In the genomic region with DNA sequence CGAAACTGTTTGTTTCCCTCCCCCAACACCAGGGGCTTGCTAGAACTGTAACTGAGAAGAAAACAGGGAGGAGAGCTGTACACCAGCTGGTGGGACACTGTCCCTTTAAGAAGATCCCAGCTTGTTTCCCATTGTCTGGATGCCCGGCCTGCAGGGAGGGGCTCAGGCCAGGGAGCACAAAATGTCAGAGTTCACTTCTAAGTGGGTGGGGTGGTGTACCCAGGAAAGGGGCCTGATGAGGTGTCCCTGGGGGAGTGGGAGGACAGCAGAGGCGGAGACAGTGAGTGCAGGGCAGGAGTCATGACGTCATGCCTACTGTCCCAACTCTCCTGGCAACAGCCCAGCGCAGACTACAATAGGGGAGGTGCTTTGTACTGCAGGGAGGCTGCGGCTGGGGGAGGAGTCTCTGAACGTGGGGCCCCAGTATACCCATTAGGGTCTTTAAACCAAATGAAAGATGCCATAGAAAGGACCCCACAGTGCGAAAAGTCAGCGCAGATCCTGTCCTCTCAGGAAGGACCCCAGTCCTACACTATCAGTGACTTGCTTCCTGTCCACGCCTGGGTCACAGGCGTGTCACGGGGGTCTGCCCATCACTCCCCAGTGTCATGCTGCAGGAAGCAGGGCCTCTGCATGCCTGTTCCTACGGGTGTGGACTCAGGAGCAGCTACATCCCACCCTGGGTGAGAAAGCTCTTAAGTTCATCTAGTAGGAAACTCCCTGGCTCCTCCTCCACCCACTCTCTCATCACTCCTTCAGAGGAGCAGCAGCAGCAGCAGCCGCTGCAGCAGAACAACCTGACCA, we compare ENCODE assay signal across 8 mouse cellular contexts. TPM values are rescaled to one million over a fixed set of nuclear protein-coding genes. Genes with fewer than 3 reads are reported as not detected.
DNase-seq lines count a peak whose midpoint lies in the region; ATAC-seq and TF ChIP-seq lines count a peak whose summit lies in the region.

No protein-coding gene starts in this region.

- H3K27ac ChIP-seq in embryonic facial prominence, embryonic 11.5 days (replicated peaks; ENCODE audit: low read depth, low read length), result peak overlapping the region; percentile 42
- peak overlapping the region; percentile 92 for H3K27ac ChIP-seq in heart, embryonic 10.5 days
- peak overlapping the region; percentile 53 for H3K27ac ChIP-seq in limb, embryonic 14.5 days (replicated peaks; ENCODE audit: low read depth, low read length)
- H3K27ac ChIP-seq in midbrain, embryonic 14.5 days (replicated peaks; ENCODE audit: low read depth, low read length), result peak overlapping the region; percentile 88
- peak overlapping the region; percentile 40 for H3K27ac ChIP-seq in small intestine, adult 2 months (ENCODE audit: insufficient read depth, low read depth, low read length)

- TF ChIP-seq POLR2A in limb, embryonic 14.5 days (IDR thresholded peaks at IDR 0.05; ENCODE audit: borderline replicate concordance, extremely low read depth, insufficient read depth, insufficient read length), result no peak
- no peak for TF ChIP-seq POLR2A in small intestine, adult 2 months (IDR thresholded peaks at IDR 0.05; ENCODE audit: low read depth, low read length)

- peak; percentile 87 for ATAC-seq in embryonic facial prominence, embryonic 11.5 days (replicated peaks; ENCODE audit: insufficient number of reproducible peaks, low FRiP score, low TSS enrichment, low read depth)
- peak; percentile 87 for ATAC-seq in limb, embryonic 14.5 days (ENCODE audit: low FRiP score, low read depth)
- peak; percentile 86 for ATAC-seq in midbrain, embryonic 14.5 days (ENCODE audit: low FRiP score, low TSS enrichment)

- peak overlapping the region; percentile 26 for H3K4me3 ChIP-seq in embryonic facial prominence, embryonic 11.5 days (ENCODE audit: low read depth, low read length)
- peak overlapping the region; percentile 58 for H3K4me3 ChIP-seq in heart, embryonic 10.5 days
- H3K4me3 ChIP-seq in limb, embryonic 14.5 days (replicated peaks; ENCODE audit: low read length), result peak overlapping the region; percentile 25
- peak overlapping the region; percentile 29 for H3K4me3 ChIP-seq in midbrain, embryonic 14.5 days (replicated peaks; ENCODE audit: low read depth, low read length)
- peak overlapping the region; percentile 45 for H3K4me3 ChIP-seq in small intestine, adult 2 months (ENCODE audit: low read depth, low read length)

- peak; percentile 35 to 55 for DNase-seq in left cerebral cortex, adult 18-20 months (ENCODE audit: low spot score in 2 of 2)
- DNase-seq in left cerebral cortex, adult 11 months (ENCODE audit: low spot score), result no peak
- peak; percentile 78 for DNase-seq in embryonic facial prominence, embryonic 11.5 days (ENCODE audit: low spot score)
- peak; percentile 93 for DNase-seq in heart, embryonic 10.5 days (ENCODE audit: low spot score)
- DNase-seq in kidney, adult 8-10 months, result peak; percentile 66 to 73
- DNase-seq in limb, embryonic 14.5 days (ENCODE audit: low spot score), result peak; percentile 87
- peak; percentile 89 for DNase-seq in midbrain, embryonic 14.5 days

- TF ChIP-seq CTCF in small intestine, adult 2 months (IDR thresholded peaks at IDR 0.05; ENCODE audit: extremely low read depth, insufficient read length, insufficient replicate concordance, low read depth, low read length), result no peak

- peak overlapping the region; percentile 46 for H3K4me2 ChIP-seq in embryonic facial prominence, embryonic 11.5 days (ENCODE audit: low read depth, low read length)
- peak overlapping the region; percentile 42 for H3K4me2 ChIP-seq in limb, embryonic 14.5 days (replicated peaks; ENCODE audit: low read depth, low read length, severe bottlenecking)
- peak overlapping the region; percentile 61 for H3K4me2 ChIP-seq in midbrain, embryonic 14.5 days (ENCODE audit: low read length)

- peak overlapping the region; percentile 53 for H3K9ac ChIP-seq in embryonic facial prominence, embryonic 11.5 days (replicated peaks; ENCODE audit: low read length)
- H3K9ac ChIP-seq in limb, embryonic 14.5 days (ENCODE audit: low read depth, low read length, severe bottlenecking), result peak overlapping the region; percentile 37
- peak overlapping the region; percentile 65 for H3K9ac ChIP-seq in midbrain, embryonic 14.5 days (replicated peaks; ENCODE audit: low read length)

- no peaks in the 10 kb centered on the region for H3K9me3 ChIP-seq in embryonic facial prominence, embryonic 11.5 days (replicated peaks; ENCODE audit: control insufficient read depth, low read length)
- H3K9me3 ChIP-seq in heart, embryonic 10.5 days, result no peaks in the 10 kb centered on the region
- H3K9me3 ChIP-seq in limb, embryonic 14.5 days (ENCODE audit: control insufficient read depth, low read length), result no peaks in the 10 kb centered on the region
- no peaks in the 10 kb centered on the region for H3K9me3 ChIP-seq in midbrain, embryonic 14.5 days (ENCODE audit: control insufficient read depth, low read length)

- H3K36me3 ChIP-seq in embryonic facial prominence, embryonic 11.5 days (replicated peaks; ENCODE audit: control insufficient read depth, insufficient read depth, low read depth, low read length), result no peaks in the 10 kb centered on the region
- H3K36me3 ChIP-seq in heart, embryonic 10.5 days, result peaks cover 16% of the 10 kb centered on the region
- H3K36me3 ChIP-seq in limb, embryonic 14.5 days (ENCODE audit: control insufficient read depth, insufficient read depth, low read length), result peaks cover 19% of the 10 kb centered on the region
- H3K36me3 ChIP-seq in midbrain, embryonic 14.5 days (ENCODE audit: control insufficient read depth, insufficient read depth, low read length), result peaks cover 40% of the 10 kb centered on the region
- H3K36me3 ChIP-seq in small intestine, adult 2 months (ENCODE audit: control insufficient read depth, insufficient read depth, low read length), result no peaks in the 10 kb centered on the region

- H3K27me3 ChIP-seq in embryonic facial prominence, embryonic 11.5 days (ENCODE audit: control insufficient read depth, insufficient read depth, low read length), result no peaks in the 10 kb centered on the region
- H3K27me3 ChIP-seq in heart, embryonic 10.5 days (ENCODE audit: insufficient read depth, poor library complexity, severe bottlenecking), result 0 out of 2 replicates have a peak, but pooled peaks cover 4% of the 10 kb centered on the region
- no peaks in the 10 kb centered on the region for H3K27me3 ChIP-seq in limb, embryonic 14.5 days (ENCODE audit: control insufficient read depth, insufficient read depth, low read length)
- no peaks in the 10 kb centered on the region for H3K27me3 ChIP-seq in midbrain, embryonic 14.5 days (ENCODE audit: control insufficient read depth, insufficient read depth, low read length)
- H3K27me3 ChIP-seq in small intestine, adult 2 months (ENCODE audit: control insufficient read depth, insufficient read depth, low read length), result no peaks in the 10 kb centered on the region

- 4% methylated on average over 14 of the region's 14 CpGs for WGBS in embryonic facial prominence, embryonic 11.5 days
- 3% methylated on average over 14 of the region's 14 CpGs for WGBS in heart, embryonic 10.5 days
- 4% methylated on average over 14 of the region's 14 CpGs for WGBS in limb, embryonic 14.5 days
- 1% methylated on average over 14 of the region's 14 CpGs for WGBS in midbrain, embryonic 14.5 days
- 8% methylated on average over 14 of the region's 14 CpGs for WGBS in small intestine, adult 2 months

- H3K4me1 ChIP-seq in embryonic facial prominence, embryonic 11.5 days (ENCODE audit: control insufficient read depth, insufficient read depth, low read length), result peaks cover 2% of the 10 kb centered on the region; the same call in 1 of the 2 replicates
- peaks cover 64% of the 10 kb centered on the region for H3K4me1 ChIP-seq in heart, embryonic 10.5 days
- H3K4me1 ChIP-seq in limb, embryonic 14.5 days (ENCODE audit: control insufficient read depth, insufficient read depth, low read length), result peaks cover 14% of the 10 kb centered on the region
- H3K4me1 ChIP-seq in midbrain, embryonic 14.5 days (ENCODE audit: control insufficient read depth, insufficient read depth, low read length), result peaks cover 20% of the 10 kb centered on the region
- H3K4me1 ChIP-seq in small intestine, adult 2 months (ENCODE audit: control insufficient read depth, insufficient read depth, insufficient read length, low read length), result peaks cover 18% of the 10 kb centered on the region

RNA-seq across cellular contexts. Expression of gene Limk1, which starts 12.2 kb away (rescaled TPM):
- total RNA-seq in left cerebral cortex, adult 18-20 months (2021), result 10 to 100 TPM; 59.8 to 63.7 TPM
- 4.6 and 6.5 TPM in 2 replicates for polyA plus RNA-seq in embryonic facial prominence, embryonic 11.5 days (2014; fragmentation: Nextera tagmentation; extraction: Ambion mirVana)
- 3.7 and 4.7 TPM in 2 replicates for polyA plus RNA-seq in heart, embryonic 10.5 days (2016; fragmentation: Nextera tagmentation; extraction: Ambion mirVana)
- polyA plus RNA-seq in limb, embryonic 14.5 days (2012; rRNA removed), result 31.9 and 40.2 TPM in 2 replicates
- polyA plus RNA-seq in limb, embryonic 14.5 days (2014; fragmentation: Nextera tagmentation; extraction: Ambion mirVana), result 8.6 and 9.3 TPM in 2 replicates
- polyA plus RNA-seq in midbrain, embryonic 14.5 days (2014; fragmentation: Nextera tagmentation; extraction: Ambion mirVana), result 22.3 and 39.4 TPM in 2 replicates
- 6.4 and 6.8 TPM in 2 replicates for polyA plus RNA-seq in small intestine, adult 2 months (2012; rRNA removed)

RNA-seq across cellular contexts. Expression of gene Eif4h, which starts 36.9 kb away (rescaled TPM):
- total RNA-seq in left cerebral cortex, adult 18-20 months (2021), result 100 to 1,000 TPM; 322 to 329 TPM
- polyA plus RNA-seq in embryonic facial prominence, embryonic 11.5 days (2014; fragmentation: Nextera tagmentation; extraction: Ambion mirVana), result 479 and 512 TPM in 2 replicates
- polyA plus RNA-seq in heart, embryonic 10.5 days (2016; fragmentation: Nextera tagmentation; extraction: Ambion mirVana), result 435 and 453 TPM in 2 replicates
- 342 and 403 TPM in 2 replicates for polyA plus RNA-seq in limb, embryonic 14.5 days (2012; rRNA removed)
- 424 and 440 TPM in 2 replicates for polyA plus RNA-seq in limb, embryonic 14.5 days (2014; fragmentation: Nextera tagmentation; extraction: Ambion mirVana)
- polyA plus RNA-seq in midbrain, embryonic 14.5 days (2014; fragmentation: Nextera tagmentation; extraction: Ambion mirVana), result 357 and 372 TPM in 2 replicates
- 99.4 and 256 TPM in 2 replicates for polyA plus RNA-seq in small intestine, adult 2 months (2012; rRNA removed)

Comparison
In these comparisons a context has a peak if more than half of its experiments do, and no peak if none do; other contexts are left out.
1. H3K27ac ChIP-seq: peak in every context shown above with its lines; median percentile 92 in heart, embryonic 10.5 days; 88 in midbrain, embryonic 14.5 days; 53 in limb, embryonic 14.5 days; 42 in embryonic facial prominence, embryonic 11.5 days; 40 in small intestine, adult 2 months.